ENCODE assay signal across 9 mouse cellular contexts in the genomic region with DNA sequence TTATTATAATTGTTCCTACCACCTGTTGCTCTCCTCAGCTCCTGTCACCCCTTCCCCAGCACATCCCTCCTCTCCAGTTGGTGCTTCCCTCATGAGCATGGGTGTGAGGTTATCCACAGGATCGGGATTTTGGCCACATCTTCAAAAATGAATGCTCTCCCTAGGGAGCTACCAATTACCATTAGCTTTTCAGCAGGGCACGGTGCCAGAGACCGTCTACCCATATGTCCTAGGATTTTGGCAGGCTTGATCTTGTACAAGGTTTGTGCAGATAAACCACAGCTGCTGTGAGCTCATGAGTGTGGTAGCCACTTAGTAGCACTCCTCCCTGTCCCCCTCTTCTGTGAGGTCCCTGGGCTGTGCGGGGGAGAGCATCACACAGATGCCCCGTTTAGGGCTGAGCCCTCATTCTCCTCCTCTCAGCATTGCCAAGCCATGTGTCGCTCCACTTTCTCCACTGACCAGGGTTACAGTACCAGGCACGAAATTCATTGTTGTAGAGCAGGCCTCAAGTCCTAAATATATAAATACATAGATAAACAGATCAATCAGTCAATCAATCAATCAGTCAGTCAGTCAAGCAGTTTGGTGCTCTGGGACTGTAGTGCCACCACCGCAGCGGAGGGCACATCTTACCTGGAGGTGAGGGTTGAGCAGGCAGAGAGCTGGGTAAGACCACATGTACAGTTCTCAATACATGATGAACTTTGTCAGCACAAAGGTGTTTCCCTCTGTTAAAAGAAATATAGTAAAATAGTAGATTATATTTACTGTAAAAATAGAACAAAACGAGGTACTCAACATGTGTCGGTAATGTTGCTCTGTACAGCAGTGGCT. TPM values are rescaled to one million over a fixed set of nuclear protein-coding genes. Genes with fewer than 3 reads are reported as not detected.
DNase-seq lines count a peak whose midpoint lies in the region; ATAC-seq lines count a peak whose summit lies in the region.
"Had no signal": no experiment of that assay in that cellular context is flagged by ENCODE, and none has a peak within 500 bp of the region (broad histone marks: within the 10 kb centered on the region; RNA-seq: fewer than 3 reads in every experiment).

No protein-coding gene starts in this region.

- H3K9me3 ChIP-seq in neural tube, embryonic 12.5 days = no peaks in the 10 kb centered on the region
- H3K9me3 ChIP-seq in stomach, embryonic 14.5 days (ENCODE audit: control insufficient read depth, low read depth, low read length) = no peaks in the 10 kb centered on the region

- H3K9ac ChIP-seq in neural tube, embryonic 12.5 days = no peak overlapping the region
- H3K9ac ChIP-seq in stomach, embryonic 14.5 days (replicated peaks; ENCODE audit: low read depth, low read length) = no peak overlapping the region
- H3K9ac ChIP-seq: limb, embryonic 12.5 days had no signal

- ATAC-seq in neural tube, embryonic 12.5 days (ENCODE audit: low FRiP score, low read depth) = 0 out of 2 replicates have a peak, but pooled peaks have one; percentile 29
- peak; percentile 46; the same call in 1 of the 2 replicates for ATAC-seq in stomach, embryonic 14.5 days (ENCODE audit: insufficient number of reproducible peaks, insufficient read depth, low FRiP score, low read depth)

- no peak overlapping the region for H3K4me3 ChIP-seq in neural tube, embryonic 12.5 days
- no peak overlapping the region for H3K4me3 ChIP-seq in stomach, embryonic 14.5 days (ENCODE audit: low read depth, low read length)
- H3K4me3 ChIP-seq: limb, embryonic 12.5 days had no signal

- no peaks in the 10 kb centered on the region for H3K27me3 ChIP-seq in neural tube, embryonic 12.5 days (replicated peaks)
- H3K27me3 ChIP-seq in stomach, embryonic 14.5 days (ENCODE audit: control insufficient read depth, insufficient read depth, low read length) = no peaks in the 10 kb centered on the region
- H3K27me3 ChIP-seq: limb, embryonic 12.5 days had no signal

- peak; percentile 27 for DNase-seq in adrenal gland, postnatal 25 days
- no peak for DNase-seq in adrenal gland, adult 2 months
- DNase-seq in neural tube, embryonic 10.5 days (ENCODE audit: extremely low spot score, low spot score) = no peak
- DNase-seq in layer of hippocampus, adult 11-12 months (ENCODE audit: low spot score) = peak; percentile 53
- DNase-seq in gastrocnemius, postnatal 14 days = no peak
- DNase-seq in left cerebral cortex, adult 9 months (ENCODE audit: low spot score in 2 of 2) = no peak

- H3K27ac ChIP-seq in neural tube, embryonic 12.5 days = no peak overlapping the region
- no peak overlapping the region for H3K27ac ChIP-seq in stomach, embryonic 14.5 days (ENCODE audit: low read length)
- H3K27ac ChIP-seq: limb, embryonic 12.5 days had no signal

- H3K4me2 ChIP-seq in neural tube, embryonic 12.5 days (replicated peaks) = no peak overlapping the region
- H3K4me2 ChIP-seq in stomach, embryonic 14.5 days (replicated peaks; ENCODE audit: low read depth, low read length) = no peak overlapping the region
- H3K4me2 ChIP-seq: limb, embryonic 12.5 days had no signal

- intact Hi-C loops in gastrocnemius, postnatal 14 days (cut with DNase I; ENCODE audit: low total_unique reads) = no loop called here

- WGBS in neural tube, embryonic 12.5 days = 83% methylated on average over 11 of the region's 11 CpGs
- 70% methylated on average over 11 of the region's 11 CpGs for WGBS in stomach, embryonic 14.5 days

- peaks cover 6% of the 10 kb centered on the region; the same call in 1 of the 2 replicates for H3K36me3 ChIP-seq in neural tube, embryonic 12.5 days
- no peaks in the 10 kb centered on the region for H3K36me3 ChIP-seq in stomach, embryonic 14.5 days (ENCODE audit: control insufficient read depth, insufficient read depth, low read length)

- peaks cover 9% of the 10 kb centered on the region for H3K4me1 ChIP-seq in neural tube, embryonic 12.5 days
- H3K4me1 ChIP-seq in stomach, embryonic 14.5 days (ENCODE audit: control insufficient read depth, insufficient read depth, low read length) = peaks cover 26% of the 10 kb centered on the region

RNA-seq across cellular contexts. Expression of gene Usp6nl, which starts 27.0 kb away (rescaled TPM):
- 23.9 and 29.4 TPM in 2 replicates for total RNA-seq in adrenal gland, postnatal 25 days (2021)
- total RNA-seq in adrenal gland, adult 2 months (2021) = 10 to 100 TPM; 35.9 to 42.0 TPM
- polyA plus RNA-seq in adrenal gland, adult 2 months (2012; rRNA removed) = 3.3 and 5.9 TPM in 2 replicates
- 12.8 and 13.6 TPM in 2 replicates for polyA plus RNA-seq in neural tube, embryonic 12.5 days (2016; fragmentation: Nextera tagmentation; extraction: Ambion mirVana)
- polyA plus RNA-seq in stomach, embryonic 14.5 days (2014; fragmentation: Nextera tagmentation; extraction: Ambion mirVana) = 12.9 and 14.4 TPM in 2 replicates
- total RNA-seq in gastrocnemius, postnatal 14 days (2021) = 1 to 10 TPM; 5.7 to 7.6 TPM

Comparison
In these comparisons a context has a peak if more than half of its experiments do, and no peak if none do; other contexts are left out.
1. DNase-seq: peak in adrenal gland, postnatal 25 days (single experiment) and layer of hippocampus, adult 11-12 months (single experiment); none in adrenal gland, adult 2 months (single experiment), neural tube, embryonic 10.5 days (single experiment), gastrocnemius, postnatal 14 days (single experiment) and left cerebral cortex, adult 9 months (0 of 2).